Mouse (Mus musculus): ENCODE results near the gene C87436.
A peak's percentile ranks its signal among the peaks of the same experiment; 100 is the strongest.

C87436 gene

GRCm38 (mm10) chr6:86438272-86439118 lies at the start of gene C87436:
Gene C87436, plus strand, starts transcription at chr6:86438374.
- DNase-seq (ENCODE audit: low read depth) = peak; percentile 98

DNA sequence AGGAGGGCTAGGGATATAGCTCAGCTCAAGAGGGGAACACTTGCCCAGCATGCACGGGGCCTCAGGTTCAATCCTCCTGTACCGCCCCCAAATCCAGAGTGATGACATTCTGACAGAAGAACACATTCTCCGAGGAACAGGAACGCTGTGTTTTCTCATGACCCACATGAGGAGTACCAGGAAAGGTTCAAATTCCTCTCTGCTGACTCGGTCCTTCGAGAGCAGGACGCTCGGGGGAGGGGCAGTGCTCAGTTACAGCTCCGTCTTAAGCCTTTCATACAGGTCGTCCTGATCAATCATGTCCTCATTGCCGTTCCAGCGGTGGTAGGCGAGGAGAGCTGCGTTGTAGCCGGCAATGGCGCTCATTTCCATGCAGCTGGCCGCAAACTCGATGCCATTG lies 49.7 kb upstream of the C87436 start:
- DNase-seq (ENCODE audit: low read depth) = no peak

GRCm38 (mm10) chr6:86391326-86391725 lies 46.8 kb upstream of the C87436 start:
- peak; percentile 63 for DNase-seq (ENCODE audit: low read depth)

DNA sequence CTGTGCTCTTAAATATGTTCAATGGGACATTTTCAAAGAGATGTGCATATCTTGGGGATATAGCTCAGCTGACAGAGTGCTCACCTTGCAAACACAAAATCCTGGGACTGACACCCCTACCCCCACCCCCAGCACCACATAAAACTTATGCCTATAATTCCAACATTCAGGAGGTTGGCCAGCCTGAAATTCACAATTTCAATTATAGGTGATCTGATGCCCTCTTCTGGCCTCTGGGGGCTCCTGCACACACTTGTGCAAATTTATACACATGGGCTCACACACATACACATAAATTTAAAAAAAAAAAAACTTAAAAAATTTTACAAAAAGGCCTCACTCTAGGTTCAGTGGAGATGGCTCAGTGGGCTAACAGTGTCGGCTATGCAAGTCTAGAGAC lies 45.0 kb upstream of the C87436 start:
- no peak for DNase-seq (ENCODE audit: low read depth)

DNA sequence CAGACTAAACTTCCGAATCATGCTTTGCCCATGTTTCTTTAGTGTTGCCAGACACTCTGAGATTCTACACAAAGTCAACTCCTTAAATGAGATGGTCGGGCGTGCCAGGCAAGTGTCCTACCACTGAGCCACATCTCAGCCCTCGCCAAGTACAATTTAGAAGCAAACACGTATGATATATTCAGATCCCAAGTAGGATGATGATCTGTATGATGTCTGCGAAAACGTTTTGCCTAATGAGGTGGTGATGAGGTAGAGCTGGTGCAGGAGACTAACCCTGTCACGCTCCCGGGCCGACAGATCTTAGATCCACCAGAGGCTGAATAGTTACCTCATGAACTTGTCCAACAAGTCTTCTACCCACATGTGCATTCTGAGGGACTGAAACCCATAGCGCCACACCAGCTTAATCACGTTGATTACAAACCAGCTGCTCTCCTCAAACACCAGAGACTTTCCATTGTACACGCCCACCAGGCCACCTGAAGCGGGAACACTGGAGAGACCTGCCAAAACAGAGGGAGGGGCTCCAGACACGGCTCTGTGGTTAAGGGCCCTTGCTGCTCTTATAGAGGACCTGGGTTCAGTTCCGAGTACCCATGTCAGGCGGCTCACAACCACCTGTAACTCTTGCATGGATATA lies 44.0 kb upstream of the C87436 start:
- DNase-seq (ENCODE audit: low read depth) = no peak

DNA sequence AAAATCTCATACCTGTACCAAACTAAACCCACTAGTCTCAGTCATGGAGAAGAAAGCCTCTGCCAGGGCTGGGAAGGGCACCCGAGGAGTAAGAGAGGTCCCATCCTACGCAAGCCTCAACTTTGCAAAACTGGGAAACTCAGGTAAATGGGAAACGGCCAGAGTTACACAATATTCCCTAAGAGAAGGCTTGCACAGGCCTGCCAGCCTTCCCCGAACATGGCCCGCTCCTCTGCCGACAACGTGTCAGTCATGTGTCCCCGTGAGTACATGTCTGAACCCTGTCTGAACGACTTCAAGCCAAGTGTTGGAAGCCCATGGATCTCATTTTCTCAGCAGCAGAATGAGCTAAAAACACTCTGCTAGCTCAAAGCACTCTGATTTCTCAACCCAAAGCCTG lies 43.2 kb upstream of the C87436 start:
- no peak for DNase-seq (ENCODE audit: low read depth)

GRCm38 (mm10) chr6:86395969-86396368 lies 42.2 kb upstream of the C87436 start:
- no peak for DNase-seq (ENCODE audit: low read depth)

GRCm38 (mm10) chr6:86396581-86397256 lies 41.5 kb upstream of the C87436 start, which contains the start of gene Pcyox1:
Gene Pcyox1, minus strand, starts transcription at chr6:86397154.
- DNase-seq (ENCODE audit: low read depth) = peak; percentile 89

DNA sequence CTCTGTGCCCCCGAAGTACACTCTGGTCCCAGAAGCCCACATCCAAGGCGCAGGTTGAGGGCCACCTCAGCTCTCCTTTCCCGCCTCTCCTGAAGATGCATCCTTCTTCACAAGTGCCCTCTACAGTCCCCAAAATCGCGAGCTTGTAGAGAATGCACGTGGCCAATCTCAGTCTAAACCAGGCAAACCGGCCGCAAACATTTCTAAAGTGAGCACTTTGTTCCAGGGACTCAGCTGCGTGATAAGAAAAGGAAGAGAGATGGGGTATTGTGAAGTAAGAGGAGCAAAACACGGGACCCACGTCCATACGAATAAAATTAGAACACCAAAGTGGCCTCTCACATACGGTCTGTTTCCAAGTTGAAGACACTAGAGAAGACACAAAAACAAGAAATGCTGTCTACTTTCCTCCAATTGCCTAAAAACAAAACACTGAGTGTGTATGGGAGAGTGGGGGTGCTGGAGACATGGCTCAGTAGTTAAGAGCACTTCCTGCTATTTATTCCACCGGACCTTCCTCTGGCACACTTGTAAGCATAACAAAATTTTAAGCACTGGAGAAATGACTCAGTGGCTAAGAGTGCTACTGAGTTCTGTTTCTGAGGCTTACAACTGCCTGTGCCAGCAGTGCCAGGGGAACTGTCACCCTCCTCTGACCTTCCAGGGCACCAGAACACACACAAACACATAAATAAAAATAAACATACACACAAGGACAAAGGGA lies 40.8 kb upstream of the C87436 start:
- no peak for DNase-seq (ENCODE audit: low read depth)

DNA sequence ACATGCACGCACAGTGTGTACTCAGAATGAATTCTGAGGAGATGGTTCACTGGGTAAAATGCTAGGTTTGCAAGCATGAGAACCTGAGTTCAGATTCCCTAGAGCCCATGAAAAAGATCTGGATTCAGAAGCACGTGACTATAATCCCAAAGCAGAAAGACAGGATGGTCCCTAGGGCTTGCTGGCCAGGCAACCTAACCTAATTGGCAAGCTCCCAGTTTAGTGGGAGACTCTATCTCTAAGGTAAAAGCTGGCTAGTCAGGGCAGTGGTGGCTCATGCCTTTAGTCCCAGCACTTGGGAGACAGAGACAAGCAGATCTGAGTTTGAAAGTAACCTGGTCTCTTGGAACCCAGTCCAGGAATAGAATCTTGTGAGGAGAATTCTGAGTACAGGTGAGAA lies 39.2 kb upstream of the C87436 start:
- no peak for DNase-seq (ENCODE audit: low read depth)

DNA sequence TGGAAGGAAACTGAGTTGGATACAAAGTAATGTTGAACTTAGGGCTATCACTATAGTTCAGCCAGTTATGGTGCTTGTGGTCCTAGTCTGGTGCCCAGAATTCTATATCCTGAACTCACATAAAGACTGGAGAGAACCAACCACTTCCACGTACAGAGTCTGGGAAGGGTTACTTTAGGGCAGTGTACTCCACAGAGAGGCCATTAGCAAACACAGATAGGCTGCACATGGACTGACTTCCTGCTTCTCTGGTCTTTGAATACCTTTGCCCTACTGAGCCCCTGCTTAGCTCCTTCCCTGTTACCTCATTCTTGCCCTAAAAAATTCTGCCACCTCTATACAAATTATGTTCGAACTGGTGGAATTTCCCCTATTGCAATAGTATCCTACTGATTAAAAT lies 38.2 kb upstream of the C87436 start:
- DNase-seq (ENCODE audit: low read depth) = no peak

GRCm38 (mm10) chr6:86400972-86401371 lies 37.2 kb upstream of the C87436 start:
- DNase-seq (ENCODE audit: low read depth) = peak; percentile 86

DNA sequence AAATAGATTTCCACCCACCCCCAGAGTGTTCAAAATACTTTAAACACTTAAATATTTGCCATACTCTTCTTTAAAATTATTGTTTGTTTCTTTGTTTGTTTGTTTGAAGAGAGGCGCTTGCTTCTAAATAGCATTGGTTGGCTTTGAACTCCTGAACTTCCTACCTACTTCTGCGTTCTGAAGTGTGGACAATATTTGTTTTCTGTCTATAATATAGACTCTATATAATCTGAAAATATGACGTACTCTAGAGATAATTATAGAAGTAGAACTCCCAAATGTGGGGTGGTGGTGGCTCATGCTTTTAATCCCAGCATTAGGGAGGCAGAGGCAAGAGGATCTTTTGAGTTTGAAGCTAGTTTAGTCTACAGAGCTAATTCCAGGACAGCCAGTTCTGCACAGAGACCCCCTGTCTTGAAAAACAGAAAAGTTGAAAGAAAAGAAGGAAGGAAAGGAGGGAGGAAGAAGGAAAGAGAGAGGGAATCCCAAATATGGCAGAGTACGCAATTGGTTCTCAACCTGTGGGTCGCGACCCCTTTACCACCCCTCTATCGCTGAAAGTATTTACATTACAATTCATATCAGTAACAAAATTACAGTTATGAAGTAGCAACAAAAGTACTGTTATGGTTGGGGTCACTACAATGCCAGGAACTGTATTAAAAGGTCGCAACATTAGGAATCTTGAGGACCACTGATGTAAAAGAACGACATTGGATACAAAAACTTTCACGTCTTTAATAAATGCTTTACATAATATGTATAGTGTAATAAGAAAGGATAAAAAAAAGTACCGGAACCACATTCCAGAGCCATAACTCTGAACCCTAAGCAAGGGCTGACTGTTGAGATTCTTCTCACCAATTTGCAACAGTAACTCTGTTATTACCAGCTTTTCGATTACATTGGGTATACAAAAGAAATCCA lies 35.2 kb upstream of the C87436 start:
- no peak for DNase-seq (ENCODE audit: low read depth)

DNA sequence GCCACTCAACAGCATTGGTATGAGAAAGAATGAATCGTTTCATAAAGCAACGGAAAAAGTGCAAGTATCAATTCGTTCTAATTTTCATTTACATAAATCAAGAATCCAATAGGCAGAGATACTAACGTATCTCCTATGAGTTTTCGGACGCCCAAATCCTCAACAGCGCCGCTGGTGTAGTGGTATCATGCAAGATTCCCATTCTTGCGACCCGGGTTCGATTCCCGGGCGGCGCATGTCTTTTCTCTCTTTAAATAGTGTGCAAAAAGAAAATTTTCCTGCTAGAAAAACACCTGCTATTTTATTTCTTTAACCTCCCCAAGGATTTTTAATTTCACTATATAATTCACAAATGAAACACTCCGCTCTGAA lies 34.5 kb upstream of the C87436 start:
- peak; percentile 91 for DNase-seq (ENCODE audit: low read depth)

DNA sequence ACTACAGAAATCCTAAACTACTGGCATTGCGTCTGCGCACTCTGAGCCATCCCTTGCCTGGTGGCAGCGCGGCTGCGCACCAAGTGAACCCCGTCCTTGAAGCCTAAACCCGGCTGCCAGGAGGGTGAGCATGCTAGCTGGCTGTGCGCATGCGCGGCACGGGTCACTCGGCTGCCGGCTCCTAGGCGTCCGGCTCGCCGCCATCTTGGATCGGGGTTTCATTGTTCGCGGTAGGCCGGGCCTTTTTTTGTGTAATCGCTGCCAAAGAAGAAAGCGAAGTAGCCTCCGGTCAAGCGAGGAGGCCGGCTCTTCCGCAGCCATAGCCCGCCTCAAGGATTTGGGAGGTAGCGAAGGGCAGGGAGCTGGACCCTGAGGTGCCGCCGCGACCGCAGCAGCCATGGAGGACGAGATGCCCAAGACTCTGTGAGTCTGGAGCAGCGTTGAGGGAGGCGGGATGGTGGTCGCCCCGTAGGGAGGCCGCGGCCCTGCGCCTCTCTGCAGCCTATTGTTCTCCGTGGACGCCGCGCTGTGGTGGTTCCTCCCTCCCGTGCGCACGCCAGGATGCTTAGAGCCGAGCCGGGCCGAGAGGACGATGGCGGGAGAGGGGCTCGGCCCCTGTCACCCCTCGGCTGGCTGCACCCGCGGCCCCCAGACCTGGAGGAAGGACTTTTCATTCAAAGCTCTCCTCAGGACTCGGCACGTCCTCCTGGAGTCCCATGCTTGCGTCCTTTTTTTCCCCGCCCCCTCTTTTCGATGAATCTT lies 33.9 kb upstream of the C87436 start, which contains the start of gene Tia1:
Gene Tia1 (plus strand): TSS at position 120 of the 762 bp plus-strand sequence.
- DNase-seq (ENCODE audit: low read depth) = peak; percentile 98

GRCm38 (mm10) chr6:86404996-86405395 lies 33.2 kb upstream of the C87436 start:
- DNase-seq (ENCODE audit: low read depth) = peak; percentile 57

DNA sequence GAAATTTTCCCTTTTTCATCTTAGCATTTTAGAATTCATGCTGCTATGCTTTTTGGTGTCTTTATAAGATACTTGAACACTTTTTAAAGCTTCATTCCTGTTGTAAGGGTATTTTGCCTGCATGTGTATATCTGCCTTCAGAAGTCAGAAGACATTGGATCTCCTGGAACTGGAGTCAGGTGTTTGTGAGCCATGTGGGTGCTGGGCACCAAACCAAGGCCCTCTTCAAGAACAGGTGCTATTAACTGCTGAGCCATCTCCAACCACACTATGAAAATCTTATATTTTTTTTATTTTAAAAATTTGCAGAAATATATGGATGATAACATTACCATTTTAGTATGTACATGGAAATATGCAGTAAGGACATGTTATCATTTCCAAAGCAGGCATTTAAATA lies 31.9 kb upstream of the C87436 start:
- no peak for DNase-seq (ENCODE audit: low read depth)

DNA sequence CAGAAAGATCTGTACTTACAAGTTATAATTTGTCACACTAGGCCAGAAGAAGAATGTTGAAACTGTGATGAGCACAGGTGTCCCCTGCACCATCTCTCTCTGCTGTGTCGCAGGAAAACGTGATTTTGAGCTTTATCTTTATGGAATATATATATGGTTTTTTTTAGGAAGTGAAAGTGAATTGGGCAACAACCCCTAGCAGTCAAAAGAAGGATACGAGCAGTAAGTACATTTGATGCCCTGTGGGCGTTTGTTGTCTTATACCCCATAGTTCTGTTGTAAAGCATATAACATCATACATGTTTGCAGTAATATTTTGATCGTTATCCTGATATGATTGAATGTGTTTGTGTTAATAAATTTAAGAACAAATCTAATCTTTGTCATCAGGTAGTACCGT lies 19.5 kb upstream of the C87436 start:
- DNase-seq (ENCODE audit: low read depth) = no peak

DNA sequence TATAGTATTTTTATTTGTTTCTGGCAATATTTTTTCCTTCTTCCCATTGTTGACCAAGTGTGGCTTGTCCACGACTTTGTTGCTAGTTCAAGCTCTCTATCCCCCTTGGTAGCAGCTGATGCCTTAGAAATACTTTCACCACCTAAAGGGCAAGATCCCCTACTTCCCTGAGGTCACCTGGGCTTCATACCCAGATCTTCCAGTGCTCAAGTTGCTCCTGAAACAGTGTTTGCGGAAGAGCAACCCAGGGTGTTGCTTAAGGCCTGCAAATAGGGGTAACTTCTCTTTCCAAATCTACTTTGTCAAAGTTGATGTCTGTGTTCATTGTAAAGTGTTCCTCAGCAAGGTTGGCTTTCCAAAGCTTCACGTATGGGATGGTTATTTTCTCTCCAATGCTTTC lies 18.9 kb upstream of the C87436 start:
- no peak for DNase-seq (ENCODE audit: low read depth)

DNA sequence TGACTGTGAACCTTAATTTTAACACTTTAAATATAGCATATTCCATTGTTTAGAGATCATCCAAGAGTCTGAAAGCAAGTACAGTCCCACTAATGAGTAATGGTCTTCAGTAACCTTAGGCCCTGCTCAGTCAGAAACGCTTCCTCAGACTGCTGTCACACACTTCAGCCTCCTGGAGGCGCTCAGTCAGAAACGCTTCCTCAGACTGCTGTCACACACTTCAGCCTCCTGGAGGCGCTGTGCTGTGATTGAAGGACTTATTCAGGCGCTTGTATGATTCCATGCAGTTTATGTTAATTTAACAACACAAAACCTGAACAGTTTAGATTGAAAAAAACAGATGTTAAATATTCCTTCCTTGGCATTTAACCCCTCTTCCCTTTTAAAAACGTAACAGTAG lies 17.7 kb upstream of the C87436 start:
- DNase-seq (ENCODE audit: low read depth) = peak; percentile 67

All from induced T-regulatory cell, adult 2 months (primary cell).